Mouse (Mus musculus): Measurements from ENCODE around the gene Stag2.

DNA sequence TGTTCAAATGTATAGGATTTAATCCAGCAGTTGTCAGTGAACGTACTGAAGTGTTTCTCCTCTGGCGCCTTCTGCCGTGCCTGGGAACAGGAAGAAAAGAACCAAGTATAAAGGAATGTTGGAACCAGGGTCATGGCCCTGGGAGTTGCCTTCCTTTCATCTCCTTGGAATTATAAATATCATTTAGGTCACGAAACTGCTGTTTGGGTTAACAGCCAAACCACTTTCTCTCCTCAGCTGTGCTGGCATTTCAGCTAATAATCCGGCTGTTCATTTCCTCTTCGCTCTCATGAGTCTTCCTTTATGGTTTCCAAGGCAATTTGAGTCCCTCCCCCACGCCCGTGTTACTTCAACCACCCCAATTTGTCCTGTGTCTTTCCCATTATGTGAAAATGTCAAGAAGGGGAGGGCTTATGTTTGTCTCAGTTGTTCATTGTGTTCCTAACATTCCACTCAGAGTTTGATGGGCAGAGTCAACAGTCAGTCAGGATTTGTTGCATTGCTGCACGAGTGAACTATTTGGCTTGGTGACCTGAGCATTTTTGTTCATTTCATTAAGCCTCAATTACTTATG lies 172.2 kb downstream of the Stag2 start:
- TF ChIP-seq CTCF (IDR thresholded peaks at IDR 0.05; ENCODE audit: low read depth, low read length) (no peak), POLR2A (IDR thresholded peaks at IDR 0.05; ENCODE audit: borderline replicate concordance, low read depth, low read length) (no peak)
